8 mouse cellular contexts compared by ENCODE assay signal in genomic region chr6:112852261-112853235, GRCm38 (mm10).
DNase-seq lines count a peak whose midpoint lies in the region; ATAC-seq and TF ChIP-seq lines count a peak whose summit lies in the region.

No protein-coding gene starts in this region.

- no peaks in the 10 kb centered on the region for H3K27me3 ChIP-seq in lung, embryonic 14.5 days (ENCODE audit: insufficient read depth, low read length)
- no peaks in the 10 kb centered on the region for H3K27me3 ChIP-seq in thymus, adult 2 months (ENCODE audit: control insufficient read depth, insufficient read depth, low read length)
- no peaks in the 10 kb centered on the region for H3K27me3 ChIP-seq in cerebellum, adult 2 months (ENCODE audit: control insufficient read depth, insufficient read depth, low read length)

- 0 out of 2 replicates have a peak, but pooled peaks have one; percentile 11 for TF ChIP-seq CTCF in lung, embryonic 14.5 days (IDR thresholded peaks at IDR 0.05; ENCODE audit: low read depth)
- TF ChIP-seq CTCF in thymus, adult 2 months (IDR thresholded peaks at IDR 0.05; ENCODE audit: borderline replicate concordance, control insufficient read depth, extremely low read depth, insufficient read depth, low read length, poor library complexity): no peak
- TF ChIP-seq CTCF in cerebellum, adult 2 months (IDR thresholded peaks at IDR 0.05; ENCODE audit: borderline replicate concordance, insufficient read depth, low read depth, low read length): no peak

- H3K36me3 ChIP-seq in lung, embryonic 14.5 days (ENCODE audit: insufficient read depth): no peaks in the 10 kb centered on the region
- no peaks in the 10 kb centered on the region for H3K36me3 ChIP-seq in thymus, adult 2 months (ENCODE audit: control insufficient read depth, insufficient read depth, low read length)

- TF ChIP-seq POLR2A in thymus, adult 2 months (IDR thresholded peaks at IDR 0.05; ENCODE audit: control insufficient read depth, extremely low read depth, insufficient read depth, low read length, poor library complexity): no peak
- TF ChIP-seq POLR2A in cerebellum, adult 2 months (IDR thresholded peaks at IDR 0.05; ENCODE audit: borderline replicate concordance, insufficient read depth, low read length): no peak

- H3K27ac ChIP-seq in lung, embryonic 14.5 days (ENCODE audit: low read depth): no peak overlapping the region
- H3K27ac ChIP-seq in thymus, adult 2 months (ENCODE audit: control insufficient read depth, insufficient read depth, low read length): peak overlapping the region; percentile 83
- H3K27ac ChIP-seq in cerebellum, adult 2 months (ENCODE audit: insufficient read depth, low read length): no peak overlapping the region

- no peak overlapping the region for H3K9ac ChIP-seq in lung, embryonic 14.5 days

- WGBS in lung, embryonic 14.5 days: 63% methylated on average over 14 of the region's 14 CpGs
- WGBS in thymus, adult 2 months: 66% methylated on average over 14 of the region's 14 CpGs
- WGBS in cerebellum, adult 2 months: 58% methylated on average over 14 of the region's 14 CpGs

- no peak overlapping the region for H3K4me2 ChIP-seq in lung, embryonic 14.5 days

- 0 out of 2 replicates have a peak, but pooled peaks have one; percentile 28 for ATAC-seq in lung, embryonic 14.5 days (ENCODE audit: insufficient read depth)
- ATAC-seq in inflammation-experienced regulatory T-cells, adult 6 months: peak; percentile 92

- no peaks in the 10 kb centered on the region for H3K9me3 ChIP-seq in lung, embryonic 14.5 days (ENCODE audit: low read depth, low read length)

- H3K4me1 ChIP-seq in lung, embryonic 14.5 days (ENCODE audit: insufficient read depth): no peaks in the 10 kb centered on the region
- H3K4me1 ChIP-seq in thymus, adult 2 months (replicated peaks; ENCODE audit: control insufficient read depth, insufficient read depth, low read length): peaks cover 23% of the 10 kb centered on the region
- peaks cover 52% of the 10 kb centered on the region for H3K4me1 ChIP-seq in cerebellum, adult 2 months (ENCODE audit: control insufficient read depth, insufficient read depth, low read length)

- peak; percentile 15 for DNase-seq in lung, embryonic 14.5 days
- DNase-seq in lung, postnatal 14 days: no peak
- peak; percentile 72 for DNase-seq in R1 (ENCODE audit: low read depth, low spot score)
- peak; percentile 64 for DNase-seq in thymus, adult 2 months
- DNase-seq in layer of hippocampus, postnatal 10 days (ENCODE audit: low spot score in 2 of 2): no peak
- DNase-seq in adrenal gland, postnatal 4 days (ENCODE audit: low spot score in 2 of 2): no peak
- DNase-seq in cerebellum, adult 2 months: no peak

- no peak overlapping the region for H3K4me3 ChIP-seq in lung, embryonic 14.5 days (ENCODE audit: low read depth, low read length)
- no peak overlapping the region for H3K4me3 ChIP-seq in thymus, adult 2 months (ENCODE audit: control insufficient read depth, insufficient read depth, low read length)
- H3K4me3 ChIP-seq in cerebellum, adult 2 months (replicated peaks; ENCODE audit: insufficient read depth, low read depth, low read length): no peak overlapping the region

Comparison
In these comparisons a context has a peak if more than half of its experiments do, and no peak if none do; other contexts are left out.
1. DNase-seq: peak in lung, embryonic 14.5 days (single experiment), R1 (single experiment) and thymus, adult 2 months (single experiment); none in lung, postnatal 14 days (single experiment), layer of hippocampus, postnatal 10 days (0 of 2), adrenal gland, postnatal 4 days (0 of 2) and cerebellum, adult 2 months (0 of 2).